Mouse (Mus musculus) testis, adult 2 months (tissue): Measurements from ENCODE around the gene Ccndbp1.

Source experiments
- CTCF ChIP-seq: fragments of 200-500 bp; IDR thresholded peaks from 2 replicates; pipeline ENCODE4 v1.5.1; 2012; ENCODE audit warnings: low read depth, mild to moderate bottlenecking, inconsistent platforms, low read length, moderate library complexity; ENCODE audit not compliant: control insufficient read depth, insufficient read depth, insufficient replicate concordance
- POLR2A ChIP-seq: fragments of 200-500 bp; IDR thresholded peaks from 2 replicates; pipeline ENCODE4 v1.6.1; 2012; ENCODE audit warnings: low read depth, mild to moderate bottlenecking, inconsistent platforms, low read length, moderate library complexity; ENCODE audit not compliant: control insufficient read depth

- TF ChIP-seq CTCF (no peak), POLR2A (no peak)
Measured at GRCm38 (mm10) chr2:121022918-121023317, 14.7 kb downstream of the Ccndbp1 start.
